Mouse (Mus musculus) midbrain, embryonic 16.5 days (tissue): ENCODE measurements around the gene Tmem44. TPM values are rescaled to one million over a fixed set of nuclear protein-coding genes. Genes with fewer than 3 reads are reported as not detected.
A peak's percentile ranks its signal among the peaks of the same experiment; 100 is the strongest.

Experiments
- ATAC-seq: fragments of 200-750 bp; cut with Nextera tagmentation; 2 replicates; pipeline ENCODE4 v1.8.0; 2017; ENCODE audit warnings: moderate TSS enrichment
- H3K27ac ChIP-seq: fragments of 300-500 bp; sonication (generic); 2 replicates; pipeline ENCODE4 v1.5.1; 2014; ENCODE audit warnings: mild to moderate bottlenecking, low read length, mixed read lengths
- H3K27me3 ChIP-seq: fragments of 300-500 bp; sonication (generic); 2 replicates; pipeline ENCODE4 v1.6.1; 2014; ENCODE audit warnings: low read depth, low read length, mixed read lengths; ENCODE audit not compliant: control insufficient read depth, insufficient read depth
- H3K36me3 ChIP-seq: fragments of 300-500 bp; sonication (generic); 2 replicates; pipeline ENCODE4 v1.6.1; 2014; ENCODE audit warnings: mild to moderate bottlenecking, low read length, moderate library complexity, mixed read lengths; ENCODE audit not compliant: control insufficient read depth, insufficient read depth
- H3K4me1 ChIP-seq: fragments of 300-500 bp; sonication (generic); 2 replicates; pipeline ENCODE4 v1.6.1; 2014; ENCODE audit warnings: mild to moderate bottlenecking, low read length, mixed read lengths; ENCODE audit not compliant: control insufficient read depth, insufficient read depth
- H3K4me2 ChIP-seq: fragments of 300-500 bp; sonication (generic); 2 replicates; pipeline ENCODE4 v1.6.1; 2014; ENCODE audit warnings: mild to moderate bottlenecking, low read length, mixed read lengths
- H3K4me3 ChIP-seq: fragments of 300-500 bp; sonication (generic); 2 replicates; pipeline ENCODE4 v1.5.1; 2014; ENCODE audit warnings: low read depth, mild to moderate bottlenecking, low read length, moderate library complexity, mixed read lengths
- H3K9ac ChIP-seq: fragments of 300-500 bp; sonication (generic); 2 replicates; pipeline ENCODE4 v1.6.1; 2014; ENCODE audit warnings: low read depth, low read length, mixed read lengths
- H3K9me3 ChIP-seq: fragments of 300-500 bp; sonication (generic); replicated peaks from 2 replicates; pipeline ENCODE4 v1.6.1; 2014; ENCODE audit warnings: mild to moderate bottlenecking, low read length, mixed read lengths; ENCODE audit not compliant: control insufficient read depth, poor library complexity, severe bottlenecking
- WGBS: fragments of 180-500 bp; shearing (Covaris S2); extraction: QIAGEN DNeasy Blood & Tissue Kit; methylation state at CpG from one replicate; pipeline ENCODE4 v1.1.7; 2014; 5-methylcytosine and 5-hydroxymethylcytosine counted together
- polyA plus RNA-seq: library from polyadenylated mRNA; unstranded; fragments of >200 nt; fragmentation: Nextera tagmentation; extraction: Ambion mirVana; gene quantifications from 2 replicates; pipeline ENCODE4 v1.2.1, GENCODE M21; 2015

Tmem44 gene
- polyA plus RNA-seq, 1 experiment from 2014 or later, result 84.7 TPM

DNA sequence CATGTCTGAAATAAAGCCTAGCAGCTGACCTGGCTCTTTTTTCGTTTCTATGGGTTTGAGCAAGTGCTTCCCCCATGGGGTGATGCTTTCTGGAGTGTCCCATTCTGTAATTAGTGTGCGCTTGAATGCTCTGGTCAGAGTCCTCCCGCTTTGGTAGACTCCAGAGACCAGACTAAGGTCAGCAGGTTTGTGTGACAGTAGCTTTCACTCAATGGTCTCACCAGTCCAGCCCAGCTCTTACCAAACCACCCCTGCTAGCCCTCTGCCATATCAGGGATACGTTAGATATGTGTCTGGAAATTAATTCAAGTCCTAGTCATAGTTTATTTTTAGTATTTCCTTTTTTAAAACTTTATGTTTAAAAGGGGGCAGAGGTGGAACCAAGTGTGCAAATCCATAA is 10.0 kb upstream of the Tmem44 start:
- H3K27me3 ChIP-seq, result no peaks in the 10 kb centered on the region
- H3K4me2 ChIP-seq, result no peak overlapping the region
- H3K36me3 ChIP-seq, result peaks cover 34% of the 10 kb centered on the region
- 93% methylated on average over 4 of the region's 4 CpGs for WGBS
- no peak overlapping the region for H3K9ac ChIP-seq
- H3K9me3 ChIP-seq, result peaks cover 3% of the 10 kb centered on the region; the same call in 1 of the 2 replicates
- H3K27ac ChIP-seq, result no peak overlapping the region
- H3K4me1 ChIP-seq, result no peaks in the 10 kb centered on the region
- ATAC-seq, result no peak
- H3K4me3 ChIP-seq, result no peak overlapping the region

DNA sequence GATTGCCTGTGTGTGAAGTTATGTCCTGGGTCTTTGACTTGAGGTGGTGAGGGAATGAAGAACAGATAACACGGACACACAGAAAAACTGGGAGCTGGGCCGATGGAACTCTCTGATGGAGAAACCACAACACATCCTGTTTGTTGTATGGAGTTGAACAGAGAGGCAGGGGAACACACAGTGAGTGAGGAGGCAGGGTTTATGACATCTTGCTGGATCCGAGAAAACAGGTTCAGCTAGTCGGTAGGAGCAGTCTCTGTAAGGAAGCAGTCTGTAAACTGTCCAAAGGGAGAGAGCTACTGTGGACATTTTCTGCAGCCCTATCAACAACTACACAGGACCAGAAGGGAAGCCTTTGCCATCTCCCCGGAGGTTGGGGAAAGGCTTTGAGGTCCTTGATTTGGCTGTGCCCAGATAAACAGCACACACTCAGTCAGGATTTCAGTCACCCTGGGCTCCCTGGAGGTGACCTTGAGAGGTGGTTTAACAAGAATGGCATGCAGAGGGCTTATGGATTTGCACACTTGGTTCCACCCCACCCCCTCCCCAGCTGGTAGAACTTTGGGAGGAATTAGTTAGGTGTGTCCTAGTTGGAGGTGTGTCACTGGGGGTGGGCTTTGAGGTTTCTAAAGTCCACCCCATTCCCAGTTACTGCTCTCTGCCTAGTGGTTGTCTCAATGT is 8.8 kb upstream of the Tmem44 start:
- H3K27ac ChIP-seq, result no peak overlapping the region
- H3K4me1 ChIP-seq, result no peaks in the 10 kb centered on the region
- no peak overlapping the region for H3K9ac ChIP-seq
- no peak overlapping the region for H3K4me2 ChIP-seq
- no peaks in the 10 kb centered on the region for H3K27me3 ChIP-seq
- H3K4me3 ChIP-seq, result no peak overlapping the region
- WGBS, result 96% methylated on average over 5 of the region's 5 CpGs
- peaks cover 8% of the 10 kb centered on the region; the same call in 1 of the 2 replicates for H3K9me3 ChIP-seq
- no peak for ATAC-seq
- peaks cover 28% of the 10 kb centered on the region for H3K36me3 ChIP-seq

DNA sequence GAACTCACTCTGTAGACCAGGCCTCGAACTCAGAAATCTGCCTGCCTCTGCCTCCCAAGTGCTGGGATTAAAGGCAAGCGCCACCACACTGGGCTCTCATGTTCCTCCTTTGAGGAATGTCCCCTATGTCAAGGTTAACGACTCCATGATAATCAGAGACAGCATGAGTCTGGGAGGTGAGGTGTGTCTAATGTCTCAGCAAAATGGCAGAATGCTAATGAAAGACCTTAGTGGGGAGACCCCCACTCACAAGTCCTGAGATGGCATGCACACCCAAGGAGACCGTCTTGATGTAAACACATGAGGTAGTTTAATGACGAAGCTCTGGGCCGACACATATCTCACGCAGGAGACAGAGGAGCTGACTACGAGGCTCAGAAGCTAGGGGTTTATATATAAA is 3.5 kb upstream of the Tmem44 start:
- no peak overlapping the region for H3K4me2 ChIP-seq
- peaks cover 6% of the 10 kb centered on the region for H3K36me3 ChIP-seq
- peaks cover 8% of the 10 kb centered on the region; the same call in 1 of the 2 replicates for H3K9me3 ChIP-seq
- peaks cover 4% of the 10 kb centered on the region for H3K4me1 ChIP-seq
- no peaks in the 10 kb centered on the region for H3K27me3 ChIP-seq
- H3K4me3 ChIP-seq, result no peak overlapping the region
- H3K9ac ChIP-seq, result no peak overlapping the region
- WGBS, result 96% methylated on average over 8 of the region's 8 CpGs
- ATAC-seq, result no peak
- no peak overlapping the region for H3K27ac ChIP-seq

DNA sequence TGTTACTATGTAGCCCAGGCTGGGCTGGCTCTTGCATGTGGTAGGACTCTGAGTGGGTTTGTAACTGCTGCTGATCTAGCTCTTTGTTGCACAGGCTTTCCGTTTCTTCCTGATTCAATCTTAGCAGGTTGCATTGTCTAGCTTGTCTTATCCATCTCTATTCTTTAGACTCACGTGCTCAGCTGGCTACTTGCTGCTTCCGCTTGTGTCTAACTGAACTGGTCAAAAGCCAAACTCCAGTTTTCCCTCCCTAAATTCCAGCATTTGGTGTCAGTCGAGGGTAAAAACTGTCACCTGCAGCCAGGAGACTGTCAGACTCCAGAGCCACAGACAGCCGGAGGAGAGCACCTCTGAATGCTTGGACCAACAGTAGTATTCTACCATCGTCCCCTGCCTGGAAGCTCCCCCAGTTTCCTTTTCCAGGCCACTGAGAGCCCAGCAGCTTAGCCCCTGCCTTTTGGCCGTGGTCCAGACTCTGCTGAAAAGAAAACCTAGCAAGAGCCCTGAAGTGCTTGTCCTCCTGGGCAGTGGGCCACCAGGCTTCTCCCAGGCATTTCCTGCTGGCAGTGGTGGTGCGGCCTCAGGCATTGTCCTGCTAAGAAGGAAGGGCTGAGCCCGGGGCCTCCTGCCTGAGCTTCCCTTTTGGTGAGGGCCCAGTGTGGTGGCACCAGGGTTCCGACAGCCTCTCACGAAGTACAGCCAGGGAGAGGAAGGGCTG is 2.1 kb upstream of the Tmem44 start:
- H3K4me3 ChIP-seq, result no peak overlapping the region
- peaks cover 18% of the 10 kb centered on the region for H3K4me1 ChIP-seq
- H3K27ac ChIP-seq, result peak overlapping the region; percentile 64
- H3K9ac ChIP-seq, result no peak overlapping the region
- H3K27me3 ChIP-seq, result no peaks in the 10 kb centered on the region
- peaks cover 8% of the 10 kb centered on the region; the same call in 1 of the 2 replicates for H3K9me3 ChIP-seq
- WGBS, result 28% methylated on average over 11 of the region's 11 CpGs
- peaks cover 4% of the 10 kb centered on the region; the same call in 1 of the 2 replicates for H3K36me3 ChIP-seq
- ATAC-seq, result peak; percentile 22; the same call in 1 of the 2 replicates
- no peak overlapping the region for H3K4me2 ChIP-seq

DNA sequence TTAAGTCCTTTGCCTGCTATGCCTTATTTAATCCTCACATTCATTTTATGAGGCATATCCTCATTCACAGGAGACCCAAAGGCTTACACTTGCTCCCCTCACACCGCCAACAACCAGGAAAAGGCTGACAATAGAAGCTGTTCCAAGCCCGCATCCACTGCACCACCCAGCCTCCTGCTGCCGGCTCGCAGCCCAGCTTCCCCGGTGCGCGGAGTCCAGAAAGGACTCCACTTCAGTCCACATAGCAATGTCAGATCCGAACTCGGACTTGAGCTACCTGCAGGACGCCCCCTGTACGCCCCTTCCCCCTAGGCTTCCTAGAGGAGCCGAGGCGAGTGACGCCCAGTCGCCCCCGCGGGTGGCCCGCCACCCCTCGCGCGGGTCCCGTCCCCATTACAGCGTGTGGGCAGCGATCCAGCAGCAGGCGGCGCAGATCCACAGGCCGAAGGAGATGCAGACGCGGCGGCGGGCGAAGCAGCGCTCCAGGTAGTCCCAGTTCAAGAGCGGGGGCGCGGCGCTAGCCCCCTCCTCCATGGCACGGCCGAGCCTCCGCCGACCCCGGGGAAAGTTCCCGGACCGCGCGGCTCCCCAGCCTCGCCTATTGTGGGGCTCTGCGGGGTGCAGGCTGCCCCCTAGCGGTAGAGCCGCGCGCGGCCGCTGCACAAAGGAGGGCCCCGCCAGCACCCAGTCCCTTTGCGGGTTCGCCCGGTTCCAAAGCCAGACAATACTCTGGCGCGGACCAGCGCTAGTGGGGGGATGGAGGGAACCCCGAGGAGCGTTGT is 485 bp downstream of the Tmem44 start:
- Histone ChIP-seq H3K9ac (peak overlapping the region; percentile 96), H3K27ac (peak overlapping the region; percentile 93), H3K36me3 (peaks cover 19% of the 10 kb centered on the region), H3K4me2 (peak overlapping the region; percentile 65), H3K4me3 (peak overlapping the region; percentile 85), H3K9me3 (peaks cover 5% of the 10 kb centered on the region; the same call in 1 of the 2 replicates), H3K4me1 (peaks cover 19% of the 10 kb centered on the region), H3K27me3 (no peaks in the 10 kb centered on the region)
- WGBS, result under 1% methylated on average over 61 of the region's 63 CpGs
- ATAC-seq, result peak; percentile 93

DNA sequence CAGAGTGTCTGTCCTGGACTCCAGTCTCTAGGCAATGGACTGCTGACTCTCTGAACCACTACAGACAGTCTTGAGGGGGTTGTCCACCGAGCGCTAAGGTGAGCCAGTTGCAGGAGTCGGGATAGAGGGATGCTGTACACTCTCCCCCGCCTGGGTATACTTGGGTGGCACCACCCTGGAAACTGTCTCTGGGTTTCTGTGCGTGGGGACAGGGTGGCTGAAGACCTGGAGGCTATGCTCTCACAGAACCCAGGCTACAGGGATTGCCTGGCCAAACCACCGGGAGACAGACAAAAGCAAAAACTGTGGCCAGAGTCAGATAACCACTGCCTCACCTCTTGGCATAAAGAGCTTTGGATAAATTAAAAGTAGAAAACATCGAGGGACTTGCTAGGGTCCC is 1.1 kb downstream of the Tmem44 start:
- Histone ChIP-seq H3K4me3 (peak overlapping the region; percentile 85), H3K9ac (peak overlapping the region; percentile 96), H3K36me3 (peaks cover 19% of the 10 kb centered on the region), H3K27ac (no peak overlapping the region; the same call in 1 of the 2 replicates), H3K27me3 (no peaks in the 10 kb centered on the region), H3K4me2 (peak overlapping the region; percentile 65), H3K9me3 (no peaks in the 10 kb centered on the region), H3K4me1 (peaks cover 19% of the 10 kb centered on the region)
- ATAC-seq, result peak; percentile 21; the same call in 1 of the 2 replicates
- WGBS, result 81% methylated on average over 7 of the region's 7 CpGs

DNA sequence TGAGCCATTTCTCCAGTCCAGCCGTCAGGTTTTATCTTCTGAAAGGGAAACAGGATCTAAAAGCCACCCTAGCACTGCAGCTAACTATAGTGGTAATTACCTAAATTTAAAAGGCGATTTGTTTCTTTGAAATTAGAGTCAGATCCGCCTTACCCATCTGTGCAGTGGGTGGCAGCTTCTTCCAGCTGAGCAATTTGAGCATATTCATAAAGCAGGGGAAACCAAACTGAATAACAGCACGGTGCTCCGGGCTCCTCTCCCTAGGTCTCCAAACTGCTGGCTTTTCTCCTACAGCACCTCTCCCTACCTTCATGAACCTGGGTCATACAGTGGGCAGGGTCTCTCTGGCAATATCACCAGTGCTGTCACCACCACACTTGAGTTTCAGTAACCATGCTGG is 2.4 kb downstream of the Tmem44 start:
- H3K36me3 ChIP-seq, result peaks cover 22% of the 10 kb centered on the region
- no peaks in the 10 kb centered on the region for H3K27me3 ChIP-seq
- peaks cover 19% of the 10 kb centered on the region for H3K4me1 ChIP-seq
- 84% methylated on average over 5 of the region's 5 CpGs for WGBS
- no peak for ATAC-seq
- peak overlapping the region; percentile 96; the same call in 1 of the 2 replicates for H3K9ac ChIP-seq
- no peak overlapping the region for H3K27ac ChIP-seq
- H3K4me2 ChIP-seq, result peak overlapping the region; percentile 65
- peak overlapping the region; percentile 85; the same call in 1 of the 2 replicates for H3K4me3 ChIP-seq
- H3K9me3 ChIP-seq, result no peaks in the 10 kb centered on the region

DNA sequence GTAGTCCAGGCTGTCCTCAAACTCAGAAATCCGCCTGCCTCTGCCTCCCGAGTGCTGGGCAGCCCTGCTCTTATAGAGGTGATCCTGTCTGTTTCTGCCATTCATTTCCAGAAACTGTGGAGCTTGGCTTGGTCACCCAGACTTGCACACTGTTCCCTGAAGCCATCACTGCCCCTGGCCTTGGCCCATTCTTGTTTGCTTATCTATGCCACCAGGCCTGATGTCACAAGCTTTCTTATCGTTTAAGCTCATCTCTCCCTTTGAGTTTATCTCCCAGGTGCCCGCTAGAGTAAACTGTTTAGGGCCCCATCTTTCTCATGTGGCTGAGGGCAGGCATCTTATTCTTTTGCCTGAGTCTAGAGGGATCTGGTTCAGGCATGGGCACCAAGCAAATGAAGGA is 5.9 kb downstream of the Tmem44 start:
- Histone ChIP-seq H3K27ac (no peak overlapping the region), H3K9me3 (no peaks in the 10 kb centered on the region), H3K4me1 (peaks cover 19% of the 10 kb centered on the region), H3K36me3 (peaks cover 25% of the 10 kb centered on the region), H3K4me2 (no peak overlapping the region), H3K9ac (no peak overlapping the region), H3K27me3 (no peaks in the 10 kb centered on the region), H3K4me3 (no peak overlapping the region)
- no peak for ATAC-seq
- 86% methylated on average over 4 of the region's 4 CpGs for WGBS
